Mouse (Mus musculus): ENCODE results near the gene Wdr19.

Wdr19 gene

DNA sequence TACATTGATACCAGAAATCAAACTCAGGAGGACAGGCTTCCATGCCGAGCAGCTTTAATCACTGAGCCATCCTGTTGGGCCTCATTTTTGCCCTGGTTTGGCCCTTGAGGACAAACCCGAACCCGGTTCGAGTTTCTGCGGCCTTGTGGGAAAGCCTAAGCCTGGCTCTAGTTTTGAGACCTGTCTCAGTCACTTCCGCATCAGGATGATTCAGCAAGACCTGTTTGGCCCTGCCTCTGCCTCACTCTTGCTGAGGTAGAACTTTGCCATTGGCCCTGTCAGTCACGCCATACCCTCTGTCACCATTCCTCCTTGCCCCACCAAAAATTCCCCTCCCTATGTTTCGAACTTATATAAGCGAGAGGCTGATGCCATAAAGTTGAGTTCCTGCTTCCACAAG is 100.6 kb downstream of the Wdr19 start:
- no peak for DNase-seq

DNA sequence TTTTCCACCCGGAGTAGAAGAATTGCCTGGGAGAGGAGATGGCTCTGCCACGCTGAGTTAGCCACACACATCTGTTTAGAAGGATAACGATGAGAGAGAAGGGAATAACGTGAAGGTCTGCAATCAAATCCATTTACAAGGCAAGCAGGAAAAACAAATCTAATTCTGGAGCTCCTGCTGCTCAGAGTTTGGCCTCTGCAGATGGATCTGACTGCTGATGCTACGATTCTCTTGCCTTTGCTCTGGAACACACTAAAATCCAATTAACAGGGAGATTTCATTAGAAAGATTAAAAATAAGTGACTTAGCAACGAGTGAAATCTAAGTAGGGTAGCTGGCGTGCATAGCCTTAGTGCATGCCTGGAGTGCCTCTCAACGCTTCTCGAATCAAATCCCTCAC is 106.0 kb downstream of the Wdr19 start:
- no peak for DNase-seq

DNA sequence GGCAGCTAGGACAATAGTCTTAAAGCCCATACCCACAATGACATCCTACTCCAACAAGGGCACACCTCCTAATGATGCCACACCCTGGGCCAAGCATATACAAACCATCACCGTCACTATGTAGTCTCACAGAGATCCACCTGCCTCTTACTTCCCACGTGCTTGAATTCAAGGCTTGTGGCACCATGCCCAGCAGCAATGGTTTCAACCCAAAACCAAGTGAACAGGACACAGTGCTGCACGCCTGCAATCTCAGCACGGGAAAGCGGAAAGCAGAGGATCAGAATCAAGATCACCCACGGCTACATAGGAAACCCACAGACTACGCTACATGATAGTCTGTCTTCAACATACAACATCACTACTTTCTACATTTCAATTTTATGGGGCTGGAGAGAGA is 108.7 kb downstream of the Wdr19 start:
- no peak for DNase-seq

DNA sequence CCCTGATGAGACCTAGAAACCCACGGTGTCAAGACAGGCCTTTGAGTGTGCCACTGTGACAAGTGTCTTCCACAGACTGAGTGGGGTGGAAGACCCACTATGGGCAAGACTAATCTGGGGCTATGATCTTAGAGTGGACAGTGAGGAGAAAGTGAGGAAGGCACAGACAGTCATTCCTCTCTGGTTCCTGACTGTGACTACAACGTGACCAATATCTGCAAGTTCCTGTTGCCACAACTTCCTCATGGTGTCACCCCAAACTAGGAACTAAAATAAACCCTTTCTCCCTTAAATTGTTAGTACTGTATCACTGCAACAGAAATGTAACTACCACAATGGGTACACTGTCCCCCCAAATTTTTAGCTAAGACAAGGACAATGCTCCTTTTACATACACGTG is 109.4 kb downstream of the Wdr19 start:
- no peak for DNase-seq
